Mouse (Mus musculus) activated CD4-positive, CD25-positive, alpha-beta regulatory T cell, adult 4 months (primary cell): ENCODE data around the gene Rhbdd3. TPM values are rescaled to one million over a fixed set of nuclear protein-coding genes. Genes with fewer than 3 reads are reported as not detected.

Experiments
- ATAC-seq: one replicate; pipeline ENCODE4 v1.8.0; 2017
- polyA plus RNA-seq, 2 experiments: library from polyadenylated mRNA; unstranded; fragments of 100-300 nt; shearing (Covaris generic); gene quantifications; one replicate each; pipeline ENCODE4 v1.2.1; 2017

The Rhbdd3 gene
- polyA plus RNA-seq = 1 to 10 TPM; 5.6 to 5.9 TPM

GRCm38 (mm10) chr11:5098736-5099542 lies at the start of gene Rhbdd3, which contains the start of gene Ewsr1:
Gene Rhbdd3, plus strand, starts transcription at chr11:5098926.
Gene Ewsr1, minus strand, starts transcription at chr11:5099266.
- peak; percentile 75 for ATAC-seq

GRCm38 (mm10) chr11:5051629-5052028 lies 47.1 kb upstream of the Rhbdd3 start:
- ATAC-seq = no peak

- no peak for ATAC-seq
Observed at GRCm38 (mm10) chr11:5052200-5052854, 46.4 kb upstream of the Rhbdd3 start.

DNA sequence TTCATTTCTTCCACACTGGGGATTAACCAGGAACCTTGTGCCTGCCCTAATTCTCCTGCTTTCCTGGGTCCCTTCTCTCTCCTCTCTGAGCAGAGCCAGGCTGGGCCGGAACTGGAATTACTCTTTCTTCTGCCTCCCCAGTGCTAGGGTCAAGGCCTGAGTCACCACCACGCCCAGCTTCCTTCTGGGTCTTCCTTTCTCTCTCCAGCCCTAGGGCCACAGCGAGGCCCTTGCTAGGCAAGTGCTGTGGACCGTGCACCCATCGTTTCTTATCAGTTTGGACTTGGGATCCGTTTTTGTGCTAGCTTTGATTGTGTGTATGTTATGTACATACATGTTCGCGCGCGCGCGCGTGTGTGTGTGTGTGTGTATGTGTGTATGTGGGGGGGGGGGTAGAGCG lies 44.6 kb upstream of the Rhbdd3 start:
- no peak for ATAC-seq

DNA sequence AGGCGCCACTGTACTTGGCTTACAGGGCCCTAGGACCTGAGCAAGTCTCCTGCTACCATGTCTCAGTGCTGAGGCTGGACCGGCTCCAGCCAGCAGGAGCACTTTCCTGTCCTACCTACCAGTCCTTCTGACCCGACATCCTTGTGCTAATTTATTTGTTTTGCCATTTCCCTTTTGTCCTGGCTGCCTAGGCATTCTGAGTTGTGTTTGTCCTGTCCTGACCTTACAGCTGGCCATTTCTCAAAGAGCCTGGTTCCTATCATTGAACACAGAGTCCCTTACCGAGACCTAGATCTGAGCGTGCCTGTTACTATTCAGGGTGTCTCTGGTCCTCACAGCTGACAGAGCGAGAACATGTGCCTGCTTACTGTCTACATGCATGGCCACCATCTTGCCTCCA lies 43.9 kb upstream of the Rhbdd3 start:
- ATAC-seq = no peak

DNA sequence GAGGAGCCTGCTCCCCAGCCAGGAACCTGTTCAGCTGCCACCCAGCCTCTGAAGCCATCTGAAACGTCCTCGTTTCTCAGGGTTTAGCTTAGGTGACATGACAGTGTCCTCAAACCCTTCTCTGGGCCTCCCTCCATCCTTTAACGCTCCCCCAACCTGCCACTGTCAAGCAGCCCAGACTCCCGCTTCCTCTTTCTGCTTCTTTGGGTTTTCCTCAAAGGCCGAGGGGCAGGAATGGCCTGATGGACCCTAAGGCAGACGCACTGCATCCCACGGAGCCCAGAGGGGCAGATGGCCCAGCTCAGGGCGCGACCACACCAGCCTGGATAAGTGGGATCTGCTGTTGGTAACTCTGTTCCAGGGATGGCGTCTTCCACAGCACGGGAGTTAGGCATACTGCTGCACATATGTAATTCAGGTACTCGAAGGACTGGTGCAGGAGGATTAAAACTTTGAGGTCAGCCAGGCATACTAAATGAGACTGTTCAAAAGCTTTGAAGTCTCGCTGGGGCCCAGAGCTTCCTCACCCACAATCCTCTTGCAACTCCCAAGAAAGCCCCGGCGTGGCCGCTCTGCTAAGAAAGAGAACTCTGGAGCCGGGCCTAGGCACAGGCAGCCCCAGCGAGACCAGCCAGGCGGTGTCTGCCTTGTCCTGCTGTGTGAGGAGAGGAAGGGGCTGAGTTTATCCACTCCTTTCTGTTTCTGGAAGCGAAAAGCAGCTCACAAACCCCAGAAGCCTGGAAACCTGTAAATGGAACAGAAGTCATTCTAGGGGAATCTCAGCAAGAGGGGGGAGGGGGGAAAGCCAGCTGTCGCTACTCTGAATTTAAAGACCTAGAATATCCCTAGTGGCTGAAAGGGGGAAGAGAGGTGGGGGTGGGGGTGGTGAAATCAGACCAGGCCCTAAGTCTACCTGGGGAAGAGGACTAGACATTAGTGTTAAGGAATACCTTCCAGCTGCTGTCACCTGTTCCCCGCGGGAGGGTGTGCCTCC lies 42.5 kb upstream of the Rhbdd3 start:
- ATAC-seq = no peak

DNA sequence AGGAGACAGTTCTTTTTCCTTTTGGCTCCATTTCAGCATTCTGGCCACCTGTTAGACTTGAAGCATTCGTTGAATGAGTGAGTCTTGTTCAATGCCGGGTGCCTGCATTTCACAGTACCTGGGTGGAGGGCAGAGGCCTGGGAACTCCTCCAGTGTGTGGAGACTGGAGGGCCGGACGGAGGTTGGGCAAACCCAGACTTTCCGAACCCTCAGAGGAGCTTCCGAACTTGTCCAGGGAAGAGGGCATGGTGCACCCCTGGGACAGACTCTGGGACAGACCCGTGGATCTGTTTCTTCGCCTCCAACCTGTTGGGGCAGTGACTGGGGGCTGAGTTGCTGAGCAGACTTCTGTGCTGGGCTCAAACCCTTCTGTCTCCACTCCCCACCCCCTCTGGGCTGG lies 41.7 kb upstream of the Rhbdd3 start:
- no peak for ATAC-seq

- no peak for ATAC-seq
Observed at GRCm38 (mm10) chr11:5057541-5057855, 41.2 kb upstream of the Rhbdd3 start.

DNA sequence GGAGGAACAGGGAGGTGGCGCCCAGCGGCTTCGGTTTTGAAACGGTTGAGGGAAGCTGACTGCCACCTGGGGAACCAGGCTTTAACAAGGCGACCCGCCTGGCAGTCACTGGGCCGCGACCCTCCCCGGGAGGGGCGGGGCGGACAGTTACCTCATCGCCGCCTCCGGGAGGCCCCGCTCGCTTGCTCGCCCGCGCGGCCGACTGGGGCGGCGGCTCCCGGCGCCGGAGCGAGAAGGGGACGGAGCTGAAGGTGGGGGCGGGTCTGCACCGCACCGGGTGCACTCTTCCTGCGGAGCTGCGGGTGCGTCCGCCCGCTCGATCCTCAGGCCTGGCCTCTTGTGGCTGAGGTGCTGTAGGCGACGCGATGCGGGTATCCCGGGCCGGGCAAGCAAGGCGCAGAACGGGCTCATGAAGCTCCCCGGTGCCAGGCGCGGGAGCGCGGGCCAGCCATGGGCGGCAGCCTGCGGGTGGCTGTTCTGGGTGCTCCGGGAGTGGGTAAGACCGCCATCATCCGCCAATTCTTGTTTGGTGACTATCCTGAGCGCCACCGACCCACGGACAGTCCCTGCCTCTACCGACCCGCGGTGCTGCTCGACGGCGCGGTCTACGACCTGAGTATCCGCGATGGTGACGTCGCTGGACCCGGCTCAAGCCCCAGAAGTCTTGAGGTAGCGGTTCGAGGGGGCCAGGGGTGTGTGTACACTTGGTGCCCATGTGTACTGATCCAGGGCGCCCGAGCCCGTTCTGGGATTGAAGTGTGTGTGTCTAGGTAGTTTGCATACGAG lies 40.7 kb upstream of the Rhbdd3 start, which contains the start of gene Rasl10a:
Gene Rasl10a, plus strand, starts transcription at position 273 of the 786 bp plus-strand sequence.
- ATAC-seq = peak; percentile 18

DNA sequence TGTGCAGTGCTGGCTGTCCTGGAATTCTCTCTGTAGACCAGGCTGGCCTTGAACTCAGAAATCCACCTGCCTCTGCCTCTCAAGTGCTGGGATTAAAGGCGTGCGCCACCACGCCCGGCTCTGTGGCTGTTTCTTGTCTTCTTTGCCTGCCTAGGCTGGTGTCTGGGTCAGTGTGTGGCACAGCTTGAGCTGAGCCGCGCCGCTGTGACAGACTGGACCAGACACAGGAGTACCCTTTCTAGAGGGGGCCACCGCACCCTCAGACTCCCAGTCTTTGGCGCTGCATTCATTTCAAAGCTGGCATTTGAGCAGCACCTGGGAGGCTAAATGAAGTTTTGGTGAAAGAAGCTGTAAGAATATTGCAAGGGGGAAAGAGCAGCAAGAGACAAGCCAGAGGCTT lies 39.9 kb upstream of the Rhbdd3 start:
- no peak for ATAC-seq

GRCm38 (mm10) chr11:5059230-5059629 lies 39.5 kb upstream of the Rhbdd3 start:
- no peak for ATAC-seq

GRCm38 (mm10) chr11:5059704-5060156 lies 39.0 kb upstream of the Rhbdd3 start:
- ATAC-seq = no peak

DNA sequence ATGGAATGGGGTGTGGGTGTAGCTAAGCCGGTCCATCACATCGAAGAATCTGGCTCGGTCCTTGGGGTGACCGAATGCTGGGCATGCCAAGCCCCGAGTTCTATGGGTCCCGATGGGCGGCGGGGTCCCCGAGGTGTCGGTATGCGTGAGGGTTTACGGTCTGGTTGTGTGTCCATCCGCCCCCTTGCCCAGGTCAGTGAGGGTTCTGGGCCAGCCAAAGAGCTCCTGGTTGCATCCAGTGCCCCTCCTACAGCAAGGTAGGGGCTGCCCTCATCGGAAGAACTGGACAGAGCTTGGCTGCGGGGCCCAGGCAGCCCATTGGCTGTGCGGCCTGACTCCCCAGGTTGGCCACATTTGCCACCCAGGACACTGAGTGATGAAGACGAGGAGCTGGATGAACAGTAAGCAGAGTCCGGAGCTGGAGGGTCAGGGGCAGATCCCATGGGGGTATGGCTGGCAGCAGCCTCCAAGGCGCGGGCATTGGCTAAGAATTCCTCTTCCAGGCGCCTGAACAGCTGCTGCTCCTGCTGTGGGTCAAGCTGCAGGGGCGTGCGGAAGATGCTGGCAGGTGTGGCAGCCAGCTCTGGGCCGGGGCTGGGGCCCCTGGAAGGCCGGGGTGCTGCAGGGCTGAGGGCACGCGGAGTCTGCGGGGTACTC lies 37.8 kb upstream of the Rhbdd3 start:
- no peak for ATAC-seq

DNA sequence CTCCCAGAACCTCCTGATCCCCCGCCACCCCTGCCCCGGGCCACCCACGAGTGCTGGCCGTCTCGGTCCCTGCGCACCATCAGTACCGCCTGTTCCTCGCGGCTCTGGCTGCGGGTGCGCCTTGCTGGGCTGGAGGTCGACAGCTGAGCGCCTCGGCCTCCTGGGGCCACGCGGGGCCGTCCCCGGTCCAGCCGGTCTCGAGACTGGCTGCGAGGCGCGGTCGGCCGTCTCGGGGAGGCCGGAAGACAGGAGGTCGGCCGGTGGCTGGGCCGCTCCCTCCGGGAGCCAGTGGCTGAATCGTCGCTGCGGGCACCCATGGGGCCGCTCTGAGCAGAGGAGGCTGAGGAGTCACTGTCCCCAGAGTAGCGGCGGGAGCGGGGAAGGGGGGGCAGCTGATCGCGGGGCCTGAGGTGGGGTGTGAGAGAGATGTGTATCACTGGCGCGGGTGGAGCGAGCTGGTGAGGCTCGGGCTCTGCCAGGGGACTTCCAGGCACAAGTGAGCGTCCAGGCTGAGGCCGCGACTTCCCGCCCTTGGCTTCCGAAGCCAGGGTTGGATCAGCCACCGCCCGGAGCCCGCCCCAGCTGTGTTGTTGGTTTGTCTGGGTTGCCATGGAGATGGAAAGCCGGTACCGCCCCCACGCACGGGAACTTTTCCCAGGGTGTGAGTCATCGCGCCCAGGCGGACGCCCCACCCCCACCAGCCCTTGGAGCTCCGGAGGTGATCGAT lies 37.1 kb upstream of the Rhbdd3 start:
- ATAC-seq = peak; percentile 43

DNA sequence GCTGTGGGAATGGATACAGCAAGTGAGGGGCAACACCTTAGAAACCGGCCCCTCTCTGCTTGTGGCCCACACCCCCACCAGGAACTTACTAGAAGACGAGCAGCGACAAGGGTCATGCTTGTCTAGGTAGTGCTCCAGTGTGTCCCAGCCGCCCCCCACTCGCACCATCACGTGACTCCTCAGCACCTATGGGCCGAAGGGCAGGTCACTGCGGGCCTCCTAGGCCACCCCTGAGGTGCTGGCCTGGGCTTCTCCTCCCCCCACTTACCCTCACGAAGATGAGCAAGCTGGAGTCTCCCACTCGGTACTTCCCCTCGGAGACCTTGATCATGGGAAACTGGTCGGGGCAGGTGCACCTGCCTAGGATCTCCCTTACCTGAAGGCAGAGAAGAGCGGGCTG lies 36.4 kb upstream of the Rhbdd3 start:
- ATAC-seq = no peak

DNA sequence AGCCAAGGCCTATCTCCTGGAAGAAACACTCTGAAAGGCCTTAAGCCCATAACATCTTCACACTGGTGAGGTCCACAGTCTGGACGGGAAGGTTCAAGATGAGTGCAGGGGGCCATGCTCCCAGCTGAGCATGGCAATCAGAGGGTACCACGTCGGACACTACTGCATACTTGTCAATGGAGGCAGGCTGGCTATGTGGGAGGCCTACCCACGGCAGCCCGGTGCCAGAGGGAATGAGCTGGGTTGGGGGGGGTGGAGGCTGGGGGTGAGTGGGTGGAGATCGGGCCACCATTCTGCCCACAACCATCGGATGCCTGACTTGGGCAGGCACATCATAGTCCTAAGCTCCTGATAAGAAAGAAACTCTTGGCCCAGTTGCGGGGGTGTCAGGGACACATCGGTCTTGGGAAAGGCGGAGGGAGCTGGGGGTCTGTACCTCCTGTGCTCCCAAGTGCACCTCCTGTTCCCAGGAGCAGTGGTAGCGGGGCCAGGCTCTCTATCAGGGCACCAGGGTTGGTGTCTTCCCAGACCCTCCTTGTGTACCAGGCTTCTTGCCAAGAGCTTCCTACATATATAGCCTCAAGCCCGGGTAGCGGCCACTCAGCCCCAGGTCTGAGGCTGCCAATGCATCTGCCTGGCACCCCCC lies 35.7 kb upstream of the Rhbdd3 start:
- ATAC-seq = no peak

DNA sequence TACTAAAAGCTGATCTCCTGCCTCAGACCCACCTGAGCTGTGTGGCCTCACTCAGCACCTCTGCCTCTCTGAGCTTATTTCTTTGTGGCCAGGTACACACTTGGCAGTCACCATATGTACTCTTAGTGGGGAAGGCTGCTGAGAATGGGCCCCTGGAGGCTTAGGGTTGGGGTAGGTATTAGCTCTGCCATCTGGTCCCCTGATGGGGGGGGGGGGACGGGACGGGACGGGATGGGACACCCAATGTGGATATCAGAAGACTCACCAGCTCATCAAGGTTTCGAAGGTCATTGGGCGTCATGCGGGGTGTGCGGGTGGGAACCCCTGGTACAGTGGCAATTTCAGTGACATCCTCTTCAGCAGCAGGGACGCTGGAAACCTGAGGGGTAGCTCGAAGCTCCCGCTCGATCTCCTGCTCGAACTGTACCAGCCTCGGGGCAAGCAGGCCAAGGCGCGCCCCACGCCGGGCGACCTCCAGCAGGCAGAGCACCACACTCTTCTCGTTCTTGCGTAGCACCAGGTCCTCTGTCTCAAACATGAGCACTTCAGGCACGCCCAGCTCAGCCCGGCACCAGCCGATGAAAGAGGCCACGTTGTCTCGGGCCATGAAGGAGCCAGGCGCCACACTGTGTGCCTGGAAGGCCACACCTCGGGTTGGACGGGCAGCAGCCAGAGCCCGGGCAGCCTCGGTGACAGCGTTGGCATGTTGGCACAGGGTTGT lies 35.0 kb upstream of the Rhbdd3 start:
- ATAC-seq = no peak

- ATAC-seq = no peak
Observed at GRCm38 (mm10) chr11:5064282-5065055, 34.3 kb upstream of the Rhbdd3 start.
